In genomic region chr3:129596098-129596497, GRCm38 (mm10) we compare ENCODE assay signal across 26 mouse cellular contexts.
"Had no signal": no experiment of that assay in that cellular context is flagged by ENCODE, and none has a peak within 500 bp of the region (broad histone marks: within the 10 kb centered on the region; RNA-seq: fewer than 3 reads in every experiment).

No protein-coding gene starts in this region.

- H3K4me1 ChIP-seq: limb, embryonic 10.5 days had no signal

- DNase-seq: gastrocnemius, postnatal 14 days; gastrocnemius, postnatal 36 days; heart, adult 2 months; heart, postnatal 14 days; heart, postnatal 36 days; kidney, adult 18-20 months; kidney, adult 8-10 months; kidney, postnatal 10 days; kidney, postnatal 25 days; kidney, postnatal 4 days; liver; liver, embryonic 13.5 days had no signal

- H3K4me2 ChIP-seq: heart, embryonic 11.5 days; heart, embryonic 13.5 days; heart, embryonic 15.5 days; hindbrain, embryonic 12.5 days; hindbrain, embryonic 14.5 days; limb, embryonic 12.5 days; liver, embryonic 11.5 days; liver, embryonic 13.5 days; liver, embryonic 15.5 days had no signal

- H3K36me3 ChIP-seq: heart, embryonic 13.5 days; heart, embryonic 15.5 days; hindbrain, embryonic 12.5 days; limb, embryonic 12.5 days; liver, embryonic 13.5 days; liver, embryonic 15.5 days had no signal

- H3K4me3 ChIP-seq: heart, adult 2 months; heart, embryonic 13.5 days; heart, embryonic 15.5 days; hindbrain, embryonic 12.5 days; layer of hippocampus, adult 2 months; left cerebral cortex, adult 2 months; limb, embryonic 10.5 days; limb, embryonic 12.5 days; liver, embryonic 13.5 days; liver, embryonic 15.5 days had no signal

- H3K27me3 ChIP-seq: heart, embryonic 13.5 days; heart, embryonic 15.5 days; hindbrain, embryonic 12.5 days; limb, embryonic 12.5 days; liver, embryonic 13.5 days; liver, embryonic 15.5 days had no signal

- H3K9me3 ChIP-seq: heart, embryonic 13.5 days; heart, embryonic 15.5 days; hindbrain, embryonic 12.5 days; limb, embryonic 10.5 days; limb, embryonic 12.5 days; liver, embryonic 13.5 days; liver, embryonic 15.5 days had no signal

- H3K9ac ChIP-seq: heart, embryonic 13.5 days; heart, embryonic 15.5 days; hindbrain, embryonic 12.5 days; hindbrain, embryonic 14.5 days; limb, embryonic 12.5 days; liver, embryonic 13.5 days; liver, embryonic 15.5 days had no signal

- ATAC-seq: hindbrain, embryonic 16.5 days; inflammation-experienced regulatory T-cells, adult 6 months; intestine, embryonic 16.5 days had no signal

- H3K27ac ChIP-seq: heart, adult 2 months; heart, embryonic 13.5 days; heart, embryonic 15.5 days; hindbrain, embryonic 12.5 days; hindbrain, embryonic 14.5 days; layer of hippocampus, adult 2 months; left cerebral cortex, adult 2 months; limb, embryonic 10.5 days; limb, embryonic 12.5 days; liver, embryonic 13.5 days; liver, embryonic 15.5 days had no signal
